8 mouse cellular contexts compared by ENCODE assay signal in the genomic region with DNA sequence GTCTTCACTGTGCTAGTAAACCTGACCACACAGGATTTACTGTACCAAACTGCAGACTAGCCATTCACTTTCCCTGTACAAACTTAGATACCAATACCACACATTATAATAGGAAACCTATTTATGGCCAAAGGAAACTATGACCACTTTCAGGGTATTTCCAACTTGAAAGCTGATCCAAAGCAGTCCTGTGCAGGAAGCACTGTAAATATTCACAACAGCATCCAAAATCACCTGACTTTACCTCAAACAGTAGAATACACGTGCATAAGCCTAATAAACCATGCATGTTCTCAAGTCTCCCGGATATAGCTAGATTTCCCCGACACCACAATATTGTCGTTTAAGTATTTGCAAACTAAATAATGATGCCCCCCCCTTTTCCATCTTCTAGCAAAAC. TPM values are rescaled to one million over a fixed set of nuclear protein-coding genes. Genes with fewer than 3 reads are reported as not detected.
A peak's percentile ranks its signal among the peaks of the same experiment; 100 is the strongest.
DNase-seq lines count a peak whose midpoint lies in the region; ATAC-seq and TF ChIP-seq lines count a peak whose summit lies in the region.

No protein-coding gene starts in this region.

- H3K27ac ChIP-seq in lung, postnatal 0 days (ENCODE audit: low read length) = no peak overlapping the region
- H3K27ac ChIP-seq in embryonic facial prominence, embryonic 14.5 days (replicated peaks; ENCODE audit: low read depth, low read length) = peak overlapping the region; percentile 78; the same call in 1 of the 2 replicates
- H3K27ac ChIP-seq in limb, embryonic 12.5 days = peak overlapping the region; percentile 47

- no peak for DNase-seq in lung, postnatal 0 days (ENCODE audit: low spot score)
- no peak for DNase-seq in lung, postnatal 4 days
- no peak for DNase-seq in embryonic facial prominence, embryonic 14.5 days (ENCODE audit: low spot score)
- peak; percentile 22 for DNase-seq in splenic B cell, adult 2 months (ENCODE audit: low read depth, low spot score)
- no peak for DNase-seq in left cerebral cortex, postnatal 4 days
- no peak for DNase-seq in lung, postnatal 10 days
- DNase-seq in cerebellum, postnatal 36 days = no peak

- H3K9me3 ChIP-seq in lung, postnatal 0 days (ENCODE audit: low read length) = no peaks in the 10 kb centered on the region
- H3K9me3 ChIP-seq in embryonic facial prominence, embryonic 14.5 days (ENCODE audit: control insufficient read depth, low read length) = no peaks in the 10 kb centered on the region
- H3K9me3 ChIP-seq in limb, embryonic 12.5 days = no peaks in the 10 kb centered on the region

- H3K27me3 ChIP-seq in lung, postnatal 0 days (replicated peaks; ENCODE audit: insufficient read depth, low read length) = no peaks in the 10 kb centered on the region
- H3K27me3 ChIP-seq in embryonic facial prominence, embryonic 14.5 days (replicated peaks; ENCODE audit: control insufficient read depth, insufficient read depth, low read length) = no peaks in the 10 kb centered on the region
- no peaks in the 10 kb centered on the region for H3K27me3 ChIP-seq in limb, embryonic 12.5 days
- H3K27me3 ChIP-seq in splenic B cell, adult 2 months (ENCODE audit: control insufficient read depth, insufficient read depth, low read length, poor library complexity, severe bottlenecking) = no peaks in the 10 kb centered on the region

- H3K9ac ChIP-seq in lung, postnatal 0 days (replicated peaks; ENCODE audit: low read depth) = peak overlapping the region; percentile 83
- H3K9ac ChIP-seq in embryonic facial prominence, embryonic 14.5 days (ENCODE audit: low read depth, low read length) = peak overlapping the region; percentile 96
- H3K9ac ChIP-seq in limb, embryonic 12.5 days (replicated peaks) = peak overlapping the region; percentile 89

- H3K36me3 ChIP-seq in lung, postnatal 0 days (ENCODE audit: insufficient read depth, low read length) = no peaks in the 10 kb centered on the region; the same call in 1 of the 2 replicates
- H3K36me3 ChIP-seq in embryonic facial prominence, embryonic 14.5 days (ENCODE audit: control insufficient read depth, insufficient read depth, low read length) = peaks cover 49% of the 10 kb centered on the region
- H3K36me3 ChIP-seq in limb, embryonic 12.5 days = peaks cover 39% of the 10 kb centered on the region
- no peaks in the 10 kb centered on the region for H3K36me3 ChIP-seq in splenic B cell, adult 2 months (ENCODE audit: control insufficient read depth, insufficient read depth, low read length, poor library complexity, severe bottlenecking)

- TF ChIP-seq CTCF in lung, postnatal 0 days (IDR thresholded peaks at IDR 0.05) = no peak

- H3K4me2 ChIP-seq in lung, postnatal 0 days (replicated peaks; ENCODE audit: low read depth, low read length) = peak overlapping the region; percentile 69
- peak overlapping the region; percentile 82 for H3K4me2 ChIP-seq in embryonic facial prominence, embryonic 14.5 days (ENCODE audit: low read depth, low read length)
- H3K4me2 ChIP-seq in limb, embryonic 12.5 days = peak overlapping the region; percentile 96

- ATAC-seq in lung, postnatal 0 days = no peak
- no peak for ATAC-seq in embryonic facial prominence, embryonic 14.5 days (ENCODE audit: low read depth)
- ATAC-seq in limb, embryonic 12.5 days (ENCODE audit: insufficient number of reproducible peaks, insufficient read depth, low FRiP score, low TSS enrichment, low read depth) = no peak

- TF ChIP-seq EP300 in lung, postnatal 0 days (IDR thresholded peaks at IDR 0.05) = no peak

- 0% methylated on average over 4 of the region's 4 CpGs for WGBS in lung, postnatal 0 days
- WGBS in embryonic facial prominence, embryonic 14.5 days = 1% methylated on average over 4 of the region's 4 CpGs
- WGBS in limb, embryonic 12.5 days = 0% methylated on average over 4 of the region's 4 CpGs

- peaks cover 7% of the 10 kb centered on the region; the same call in 1 of the 2 replicates for H3K4me1 ChIP-seq in lung, postnatal 0 days (ENCODE audit: insufficient read depth, low read depth, low read length)
- peaks cover 15% of the 10 kb centered on the region for H3K4me1 ChIP-seq in embryonic facial prominence, embryonic 14.5 days (ENCODE audit: control insufficient read depth, insufficient read depth, low read length)
- peaks cover 26% of the 10 kb centered on the region for H3K4me1 ChIP-seq in limb, embryonic 12.5 days (replicated peaks)

- intact Hi-C loops in left cerebral cortex, postnatal 4 days (cut with DNase I) = no loop called here

- H3K4me3 ChIP-seq in lung, postnatal 0 days (ENCODE audit: low read depth, low read length) = peak overlapping the region; percentile 71
- H3K4me3 ChIP-seq in embryonic facial prominence, embryonic 14.5 days (ENCODE audit: low read depth, low read length) = peak overlapping the region; percentile 90
- peak overlapping the region; percentile 76 for H3K4me3 ChIP-seq in limb, embryonic 12.5 days (replicated peaks)

RNA-seq across cellular contexts. Expression of a gene that starts 1.0 kb away (rescaled TPM):
- 142 and 152 TPM in 2 replicates for polyA plus RNA-seq in lung, postnatal 0 days (2015; fragmentation: Nextera tagmentation; extraction: Ambion mirVana)
- polyA plus RNA-seq in embryonic facial prominence, embryonic 14.5 days (2014; fragmentation: Nextera tagmentation; extraction: Ambion mirVana) = 254 and 271 TPM in 2 replicates
- polyA plus RNA-seq in limb, embryonic 12.5 days (2016; fragmentation: Nextera tagmentation; extraction: Ambion mirVana) = 152 and 159 TPM in 2 replicates
- total RNA-seq in left cerebral cortex, postnatal 4 days (2021) = 100 to 1,000 TPM; 369 TPM

RNA-seq across cellular contexts. Expression of a gene that starts 10.7 kb away (rescaled TPM):
- 8.3 and 9.9 TPM in 2 replicates for polyA plus RNA-seq in lung, postnatal 0 days (2015; fragmentation: Nextera tagmentation; extraction: Ambion mirVana)
- 18.5 and 18.8 TPM in 2 replicates for polyA plus RNA-seq in embryonic facial prominence, embryonic 14.5 days (2014; fragmentation: Nextera tagmentation; extraction: Ambion mirVana)
- polyA plus RNA-seq in limb, embryonic 12.5 days (2016; fragmentation: Nextera tagmentation; extraction: Ambion mirVana) = 13.4 and 15.2 TPM in 2 replicates
- total RNA-seq in left cerebral cortex, postnatal 4 days (2021) = 10 to 100 TPM; 23.4 to 26.9 TPM
